Mouse (Mus musculus): ENCODE data around the gene Hras.

The Hras gene

GRCm38 (mm10) chr7:141213605-141214235 lies 19.9 kb upstream of the Hras start, which contains the start of gene Lmntd2:
Lmntd2 (minus strand) TSS chr7:141214080.
- no peak for DNase-seq (ENCODE audit: low spot score)

- DNase-seq (ENCODE audit: low spot score) = no peak
Measured at GRCm38 (mm10) chr7:141213133-141213532, 19.3 kb upstream of the Hras start.

GRCm38 (mm10) chr7:141210606-141211131 lies 16.9 kb upstream of the Hras start:
- no peak for DNase-seq (ENCODE audit: low spot score)

- no peak for DNase-seq (ENCODE audit: low spot score)
Measured at GRCm38 (mm10) chr7:141210137-141210536, 16.3 kb upstream of the Hras start.

GRCm38 (mm10) chr7:141209526-141209925 lies 15.7 kb upstream of the Hras start:
- no peak for DNase-seq (ENCODE audit: low spot score)

GRCm38 (mm10) chr7:141206182-141206937 lies 12.6 kb upstream of the Hras start:
- no peak for DNase-seq (ENCODE audit: low spot score)

GRCm38 (mm10) chr7:141205504-141205903 lies 11.7 kb upstream of the Hras start:
- DNase-seq (ENCODE audit: low spot score) = no peak

GRCm38 (mm10) chr7:141204546-141204945 lies 10.7 kb upstream of the Hras start:
- DNase-seq (ENCODE audit: low spot score) = no peak

GRCm38 (mm10) chr7:141198121-141198520 lies 4.3 kb upstream of the Hras start:
- DNase-seq (ENCODE audit: low spot score) = no peak

GRCm38 (mm10) chr7:141196619-141197282 lies 2.9 kb upstream of the Hras start:
- no peak for DNase-seq (ENCODE audit: low spot score)

GRCm38 (mm10) chr7:141195754-141196153 lies 1.9 kb upstream of the Hras start:
- no peak for DNase-seq (ENCODE audit: low spot score)

- peak; percentile 88 for DNase-seq (ENCODE audit: low spot score)
Measured at GRCm38 (mm10) chr7:141194830-141195229, 1.0 kb upstream of the Hras start.

GRCm38 (mm10) chr7:141194409-141194808 lies 604 bp upstream of the Hras start:
- DNase-seq (ENCODE audit: low spot score) = no peak

- peak; percentile 70 for DNase-seq (ENCODE audit: low spot score)
Measured at GRCm38 (mm10) chr7:141193348-141193856, 403 bp downstream of the Hras start.

- DNase-seq (ENCODE audit: low spot score) = no peak
Measured at GRCm38 (mm10) chr7:141192776-141193347, 943 bp downstream of the Hras start.

- no peak for DNase-seq (ENCODE audit: low spot score)
Measured at GRCm38 (mm10) chr7:141191796-141192685, 1.8 kb downstream of the Hras start.

GRCm38 (mm10) chr7:141191036-141191435 lies 2.8 kb downstream of the Hras start:
- DNase-seq (ENCODE audit: low spot score) = no peak

GRCm38 (mm10) chr7:141190220-141190619 lies 3.6 kb downstream of the Hras start:
- no peak for DNase-seq (ENCODE audit: low spot score)

GRCm38 (mm10) chr7:141188733-141189132 lies 5.1 kb downstream of the Hras start:
- no peak for DNase-seq (ENCODE audit: low spot score)

- no peak for DNase-seq (ENCODE audit: low spot score)
Measured at GRCm38 (mm10) chr7:141188194-141188593, 5.6 kb downstream of the Hras start.

- DNase-seq (ENCODE audit: low spot score) = peak; percentile 74
Measured at GRCm38 (mm10) chr7:141176173-141176572, 17.6 kb downstream of the Hras start.
